Mouse (Mus musculus) hindbrain, embryonic 15.5 days (tissue): Measurements from ENCODE around the gene Vmn1r5. TPM values are rescaled to one million over a fixed set of nuclear protein-coding genes. Genes with fewer than 3 reads are reported as not detected.

Experiments used
- polyA plus RNA-seq: library from polyadenylated mRNA; unstranded; fragments of >200 nt; fragmentation: Nextera tagmentation; extraction: Ambion mirVana; gene quantifications from 2 replicates; pipeline ENCODE4 v1.2.1, GENCODE M21; 2015

Vmn1r5 gene
- polyA plus RNA-seq, 1 experiment from 2014 or later, result not detected

Other genes starting within 250 kb of the Vmn1r5 start
- 32.0 and 33.4 TPM in 2 replicates for gene Kbtbd2, start 172.5 kb upstream of the Vmn1r5 start, polyA plus RNA-seq
- 41.7 and 42.8 TPM in 2 replicates for gene Fkbp9, start 138.2 kb upstream of the Vmn1r5 start, polyA plus RNA-seq
- gene Nt5c3, start 46.3 kb upstream of the Vmn1r5 start, polyA plus RNA-seq, result 149 and 153 TPM in 2 replicates
- gene Vmn1r4, start 46.3 kb upstream of the Vmn1r5 start, polyA plus RNA-seq, result 0.50 and 0.53 TPM in 2 replicates
- gene Vmn1r6, start 27.0 kb downstream of the Vmn1r5 start, polyA plus RNA-seq, result not detected in 2 replicates
- not detected in 2 replicates for gene Vmn1r7, start 55.1 kb downstream of the Vmn1r5 start, polyA plus RNA-seq
- gene Vmn1r8, start 62.0 kb downstream of the Vmn1r5 start, polyA plus RNA-seq, result not detected in 2 replicates
- gene Vmn1r9, start 96.5 kb downstream of the Vmn1r5 start, polyA plus RNA-seq, result not detected in 2 replicates
- not detected in 2 replicates for gene Vmn1r10, start 139.2 kb downstream of the Vmn1r5 start, polyA plus RNA-seq
- not detected in 2 replicates for gene Vmn1r11, start 163.2 kb downstream of the Vmn1r5 start, polyA plus RNA-seq
- not detected in 2 replicates for gene Vmn1r12, start 186.6 kb downstream of the Vmn1r5 start, polyA plus RNA-seq
- not detected in 2 replicates for gene Vmn1r13, start 233.0 kb downstream of the Vmn1r5 start, polyA plus RNA-seq